Mouse (Mus musculus): Measurements from ENCODE around the gene Spon1.

- TF ChIP-seq CTCF (IDR thresholded peaks at IDR 0.05) = no peak
- no peak for TF ChIP-seq EP300 (IDR thresholded peaks at IDR 0.05)
Observed at GRCm38 (mm10) chr7:113820213-113820612, 54.4 kb downstream of the Spon1 start.
